ENCODE assay signal across 8 mouse cellular contexts in the genomic region with DNA sequence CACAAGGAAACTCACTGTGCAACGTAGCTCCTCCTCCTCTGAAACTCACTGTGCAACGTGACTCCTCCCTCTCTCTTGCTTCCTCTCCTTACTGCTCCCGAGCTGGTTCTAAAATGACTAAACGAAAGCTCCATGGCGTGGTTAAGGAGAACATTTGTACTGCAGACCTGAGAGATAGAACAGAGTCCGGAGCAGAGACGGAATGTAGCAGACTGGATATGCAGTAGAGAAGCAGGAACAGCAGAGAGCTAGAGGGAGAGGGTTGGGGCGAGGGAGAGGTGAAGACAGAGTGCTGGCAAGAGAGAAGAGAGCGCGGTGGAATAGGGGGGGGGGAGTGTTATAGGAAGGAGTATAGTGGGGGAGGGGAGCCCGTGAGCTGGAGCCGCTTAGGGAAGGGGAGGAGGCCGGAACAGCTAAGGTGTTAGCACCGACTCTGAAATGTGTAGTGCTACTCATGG.
DNase-seq lines count a peak whose midpoint lies in the region; TF ChIP-seq lines count a peak whose summit lies in the region.

No protein-coding gene starts in this region.

- no peaks in the 10 kb centered on the region for H3K79me2 ChIP-seq in macrophage (ENCODE audit: inconsistent target)

- no peaks in the 10 kb centered on the region for H3K27me3 ChIP-seq in hindbrain, embryonic 10.5 days (ENCODE audit: insufficient read depth, poor library complexity, severe bottlenecking)

- no peak for TF ChIP-seq CTCF in cortical plate, adult 2 months (IDR thresholded peaks at IDR 0.05; ENCODE audit: extremely low read depth, insufficient read depth, low read length)

- no peaks in the 10 kb centered on the region for H3K4me1 ChIP-seq in cortical plate, adult 2 months (ENCODE audit: control insufficient read depth, insufficient read depth, low read length)
- peaks cover 6% of the 10 kb centered on the region; the same call in 1 of the 2 replicates for H3K4me1 ChIP-seq in hindbrain, embryonic 10.5 days (replicated peaks)

- H3K27ac ChIP-seq in cortical plate, adult 2 months (ENCODE audit: insufficient read depth, low read length), result no peak overlapping the region
- 0 out of 2 replicates have a peak overlapping the region, but pooled peaks have one; percentile 35 for H3K27ac ChIP-seq in hindbrain, embryonic 10.5 days
- no peak overlapping the region for H3K27ac ChIP-seq in macrophage

- TF ChIP-seq POLR2A in cortical plate, adult 2 months (IDR thresholded peaks at IDR 0.05; ENCODE audit: extremely low read depth, insufficient read depth, low read length), result no peak

- peak overlapping the region; percentile 22 for H3K4me3 ChIP-seq in cortical plate, adult 2 months (ENCODE audit: insufficient read depth, low read length)
- H3K4me3 ChIP-seq in hindbrain, embryonic 10.5 days, result peak overlapping the region; percentile 37
- peak overlapping the region; percentile 11 for H3K4me3 ChIP-seq in macrophage (ENCODE audit: inconsistent target)

- H3K36me3 ChIP-seq in hindbrain, embryonic 10.5 days, result no peaks in the 10 kb centered on the region
- H3K36me3 ChIP-seq in macrophage (ENCODE audit: inconsistent target), result no peaks in the 10 kb centered on the region

- H3K9me3 ChIP-seq in hindbrain, embryonic 10.5 days, result no peaks in the 10 kb centered on the region

- peak; percentile 23 to 41 for DNase-seq in kidney, postnatal 4 days
- DNase-seq in kidney, postnatal 10 days, result no peak
- peak; percentile 28 for DNase-seq in hindbrain, embryonic 10.5 days (ENCODE audit: low spot score)
- DNase-seq in thymus, postnatal 0 days (ENCODE audit: low spot score), result peak; percentile 38
- DNase-seq in gastrocnemius, postnatal 14 days, result no peak
- no peak for DNase-seq in layer of hippocampus, postnatal 25 days (ENCODE audit: extremely low spot score in 1 of 2, low spot score in 1 of 2)

- WGBS in hindbrain, embryonic 10.5 days, result 13% methylated on average over 14 of the region's 14 CpGs
- 3% methylated on average over 14 of the region's 14 CpGs for WGBS in macrophage (ENCODE audit: missing documents)

- intact Hi-C loops in gastrocnemius, postnatal 14 days (cut with DNase I; ENCODE audit: low total_unique reads), result no loop called here

Comparison
In these comparisons a context has a peak if more than half of its experiments do, and no peak if none do; other contexts are left out.
1. DNase-seq: peak in kidney, postnatal 4 days (2 of 2), hindbrain, embryonic 10.5 days (single experiment) and thymus, postnatal 0 days (single experiment); none in kidney, postnatal 10 days (single experiment), gastrocnemius, postnatal 14 days (single experiment) and layer of hippocampus, postnatal 25 days (0 of 2).
2. Peak in every context shown above with its lines, with median percentiles within 50 percentile points of each other: H3K4me3 ChIP-seq.